Mouse (Mus musculus): Measurements from ENCODE around the gene Hspa1l. TPM values are rescaled to one million over a fixed set of nuclear protein-coding genes. Genes with fewer than 3 reads are reported as not detected.

Hspa1l gene
- polyA plus RNA-seq, 1 experiment from 2014 or later, result 1.4 TPM

DNA sequence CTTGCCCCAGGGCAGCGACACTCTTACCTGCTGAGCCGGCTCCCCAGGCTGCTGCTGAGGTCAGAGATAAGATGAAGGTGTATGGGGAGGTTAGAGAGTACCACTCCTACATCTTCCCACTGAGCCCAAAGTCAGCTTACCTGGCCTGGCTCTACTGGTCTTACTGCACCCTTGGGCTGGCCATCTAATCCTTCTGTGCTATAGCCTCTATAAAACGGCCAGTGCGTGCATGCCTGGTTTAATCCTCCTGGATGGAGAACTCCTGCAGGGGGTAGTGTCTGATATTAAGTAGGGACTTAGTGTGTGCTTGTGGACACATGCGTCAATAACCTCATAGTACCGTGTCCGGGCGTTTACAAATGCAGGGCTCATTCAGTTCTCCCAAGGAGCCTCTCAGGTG is 48.0 kb downstream of the Hspa1l start:
- H3K9me3 ChIP-seq (replicated peaks; ENCODE audit: control insufficient read depth, low read length), result no peaks in the 10 kb centered on the region
- ATAC-seq, result no peak
- no peak for DNase-seq (ENCODE audit: low spot score)
- H3K27ac ChIP-seq (ENCODE audit: low read depth, low read length), result no peak overlapping the region
- H3K4me1 ChIP-seq (ENCODE audit: control insufficient read depth, insufficient read depth, low read length), result peaks cover 4% of the 10 kb centered on the region; the same call in 1 of the 2 replicates
- H3K9ac ChIP-seq (ENCODE audit: low read length), result no peak overlapping the region
- peaks cover 18% of the 10 kb centered on the region for H3K36me3 ChIP-seq (ENCODE audit: control insufficient read depth, insufficient read depth, low read length)
- no peaks in the 10 kb centered on the region for H3K27me3 ChIP-seq (replicated peaks; ENCODE audit: control insufficient read depth, insufficient read depth, low read length)
- no peak overlapping the region for H3K4me3 ChIP-seq (ENCODE audit: low read depth, low read length)
- 79% methylated on average over 8 of the region's 8 CpGs for WGBS
- H3K4me2 ChIP-seq (ENCODE audit: low read length), result no peak overlapping the region

GRCm38 (mm10) chr17:35021163-35021808 is 48.8 kb downstream of the Hspa1l start:
- Histone ChIP-seq H3K27me3 (replicated peaks; ENCODE audit: control insufficient read depth, insufficient read depth, low read length) (no peaks in the 10 kb centered on the region), H3K27ac (ENCODE audit: low read depth, low read length) (no peak overlapping the region), H3K4me3 (ENCODE audit: low read depth, low read length) (no peak overlapping the region), H3K9me3 (replicated peaks; ENCODE audit: control insufficient read depth, low read length) (no peaks in the 10 kb centered on the region), H3K36me3 (ENCODE audit: control insufficient read depth, insufficient read depth, low read length) (peaks cover 11% of the 10 kb centered on the region), H3K4me2 (ENCODE audit: low read length) (0 out of 2 replicates have a peak overlapping the region, but pooled peaks have one; percentile 5), H3K4me1 (ENCODE audit: control insufficient read depth, insufficient read depth, low read length) (peaks cover 7% of the 10 kb centered on the region), H3K9ac (ENCODE audit: low read length) (no peak overlapping the region; the same call in 1 of the 2 replicates)
- 6% methylated on average over 17 of the region's 17 CpGs for WGBS
- DNase-seq (ENCODE audit: low spot score) (peak; percentile 81), ATAC-seq (peak; percentile 72)

GRCm38 (mm10) chr17:35021842-35022477 is 49.5 kb downstream of the Hspa1l start:
- Histone ChIP-seq H3K9me3 (replicated peaks; ENCODE audit: control insufficient read depth, low read length) (no peaks in the 10 kb centered on the region), H3K4me3 (ENCODE audit: low read depth, low read length) (no peak overlapping the region), H3K27ac (ENCODE audit: low read depth, low read length) (no peak overlapping the region), H3K4me2 (ENCODE audit: low read length) (0 out of 2 replicates have a peak overlapping the region, but pooled peaks have one; percentile 5), H3K27me3 (replicated peaks; ENCODE audit: control insufficient read depth, insufficient read depth, low read length) (no peaks in the 10 kb centered on the region), H3K4me1 (ENCODE audit: control insufficient read depth, insufficient read depth, low read length) (peaks cover 7% of the 10 kb centered on the region), H3K9ac (ENCODE audit: low read length) (no peak overlapping the region; the same call in 1 of the 2 replicates), H3K36me3 (ENCODE audit: control insufficient read depth, insufficient read depth, low read length) (peaks cover 5% of the 10 kb centered on the region; the same call in 1 of the 2 replicates)
- 60% methylated on average over 6 of the region's 6 CpGs for WGBS
- DNase-seq (ENCODE audit: low spot score) (no peak), ATAC-seq (no peak)

GRCm38 (mm10) chr17:35022541-35023060 is 50.1 kb downstream of the Hspa1l start:
- no peak for ATAC-seq
- H3K4me1 ChIP-seq (ENCODE audit: control insufficient read depth, insufficient read depth, low read length), result peaks cover 11% of the 10 kb centered on the region
- no peak overlapping the region for H3K27ac ChIP-seq (ENCODE audit: low read depth, low read length)
- no peak overlapping the region for H3K4me3 ChIP-seq (ENCODE audit: low read depth, low read length)
- no peak for DNase-seq (ENCODE audit: low spot score)
- H3K9me3 ChIP-seq (replicated peaks; ENCODE audit: control insufficient read depth, low read length), result no peaks in the 10 kb centered on the region
- no peaks in the 10 kb centered on the region for H3K36me3 ChIP-seq (ENCODE audit: control insufficient read depth, insufficient read depth, low read length)
- 94% methylated on average over 8 of the region's 8 CpGs for WGBS
- H3K27me3 ChIP-seq (replicated peaks; ENCODE audit: control insufficient read depth, insufficient read depth, low read length), result no peaks in the 10 kb centered on the region
- H3K4me2 ChIP-seq (ENCODE audit: low read length), result no peak overlapping the region
- no peak overlapping the region for H3K9ac ChIP-seq (ENCODE audit: low read length)

GRCm38 (mm10) chr17:35023221-35023620 is 50.7 kb downstream of the Hspa1l start:
- Histone ChIP-seq H3K4me3 (ENCODE audit: low read depth, low read length) (no peak overlapping the region), H3K4me1 (ENCODE audit: control insufficient read depth, insufficient read depth, low read length) (peaks cover 14% of the 10 kb centered on the region), H3K9ac (ENCODE audit: low read length) (no peak overlapping the region), H3K4me2 (ENCODE audit: low read length) (no peak overlapping the region), H3K27me3 (replicated peaks; ENCODE audit: control insufficient read depth, insufficient read depth, low read length) (no peaks in the 10 kb centered on the region), H3K36me3 (ENCODE audit: control insufficient read depth, insufficient read depth, low read length) (no peaks in the 10 kb centered on the region), H3K27ac (ENCODE audit: low read depth, low read length) (no peak overlapping the region), H3K9me3 (replicated peaks; ENCODE audit: control insufficient read depth, low read length) (no peaks in the 10 kb centered on the region)
- no peak for ATAC-seq
- DNase-seq (ENCODE audit: low spot score), result no peak
- whole genome bisulfite sequencing, result 86% methylated on average over 5 of the region's 5 CpGs

GRCm38 (mm10) chr17:35023756-35024155 is 51.3 kb downstream of the Hspa1l start:
- 88% methylated on average over 4 of the region's 4 CpGs for WGBS
- Histone ChIP-seq H3K36me3 (ENCODE audit: control insufficient read depth, insufficient read depth, low read length) (no peaks in the 10 kb centered on the region), H3K27me3 (replicated peaks; ENCODE audit: control insufficient read depth, insufficient read depth, low read length) (no peaks in the 10 kb centered on the region), H3K4me1 (ENCODE audit: control insufficient read depth, insufficient read depth, low read length) (peaks cover 14% of the 10 kb centered on the region), H3K9ac (ENCODE audit: low read length) (no peak overlapping the region), H3K9me3 (replicated peaks; ENCODE audit: control insufficient read depth, low read length) (no peaks in the 10 kb centered on the region), H3K27ac (ENCODE audit: low read depth, low read length) (no peak overlapping the region), H3K4me2 (ENCODE audit: low read length) (no peak overlapping the region), H3K4me3 (ENCODE audit: low read depth, low read length) (no peak overlapping the region)
- DNase-seq (ENCODE audit: low spot score) (no peak), ATAC-seq (no peak)

DNA sequence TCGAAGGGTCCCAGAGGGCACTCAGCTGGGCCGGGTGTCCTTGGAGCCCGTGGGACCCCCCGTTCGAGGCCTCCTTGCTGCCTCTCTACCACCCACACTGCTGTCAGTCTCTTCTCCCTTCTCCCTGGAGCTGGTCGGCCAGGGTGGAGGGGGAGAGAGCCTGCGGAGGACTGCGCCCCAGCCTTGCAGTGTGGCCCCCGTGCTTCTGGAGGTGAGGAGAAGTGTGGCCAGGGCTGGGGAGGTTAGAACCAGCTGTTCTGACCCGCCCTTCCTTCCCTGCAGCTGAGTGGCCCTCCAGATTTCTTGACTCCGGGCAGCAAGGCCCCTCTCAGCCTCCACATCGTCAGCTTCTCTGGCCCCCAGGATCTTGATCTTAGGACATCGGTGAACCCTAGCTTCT is 51.8 kb downstream of the Hspa1l start:
- 79% methylated on average over 13 of the region's 13 CpGs for WGBS
- Histone ChIP-seq H3K9me3 (replicated peaks; ENCODE audit: control insufficient read depth, low read length) (no peaks in the 10 kb centered on the region), H3K27me3 (replicated peaks; ENCODE audit: control insufficient read depth, insufficient read depth, low read length) (no peaks in the 10 kb centered on the region), H3K4me2 (ENCODE audit: low read length) (no peak overlapping the region), H3K36me3 (ENCODE audit: control insufficient read depth, insufficient read depth, low read length) (no peaks in the 10 kb centered on the region), H3K4me3 (ENCODE audit: low read depth, low read length) (no peak overlapping the region), H3K4me1 (ENCODE audit: control insufficient read depth, insufficient read depth, low read length) (peaks cover 14% of the 10 kb centered on the region), H3K9ac (ENCODE audit: low read length) (no peak overlapping the region), H3K27ac (ENCODE audit: low read depth, low read length) (no peak overlapping the region)
- DNase-seq (ENCODE audit: low spot score) (no peak), ATAC-seq (no peak)

DNA sequence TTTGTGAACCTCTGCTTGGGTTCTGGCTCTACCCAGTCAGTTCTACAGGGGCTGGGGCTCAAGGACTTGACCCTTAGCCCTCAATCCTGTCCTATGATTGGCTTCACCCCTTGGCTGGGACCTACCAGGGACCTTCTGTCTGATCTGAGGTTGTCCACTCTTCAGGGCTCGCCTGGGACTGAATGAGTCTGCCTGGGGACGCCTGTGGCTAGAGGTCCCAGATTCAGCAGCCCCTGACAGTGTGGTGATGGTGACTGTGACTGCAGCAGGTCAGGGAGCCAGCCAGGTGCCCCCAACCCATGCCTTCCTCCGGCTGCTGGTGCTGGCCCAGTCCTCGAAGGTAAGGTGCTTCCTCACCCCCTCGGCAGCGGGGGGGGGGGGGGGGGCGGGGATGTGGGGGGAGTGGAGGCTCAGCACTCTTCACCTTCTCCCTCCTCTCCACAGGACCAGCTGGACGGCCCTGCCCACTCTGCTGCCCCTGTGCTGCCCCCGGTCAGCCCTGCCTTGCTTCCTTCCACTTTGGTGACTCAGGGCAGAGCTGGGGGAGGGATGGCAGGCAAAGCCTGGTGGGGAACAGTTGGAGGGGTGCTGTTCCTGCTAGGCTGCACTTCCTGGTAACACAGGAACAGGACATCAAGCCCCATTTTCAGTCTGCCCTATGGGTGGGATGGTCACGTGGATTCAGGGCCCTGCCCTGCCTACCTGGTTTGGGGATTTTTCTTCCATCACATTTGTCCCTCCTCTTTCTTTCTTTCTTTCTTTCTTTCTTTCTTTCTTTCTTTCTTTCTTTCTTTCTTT is 52.4 kb downstream of the Hspa1l start:
- H3K36me3 ChIP-seq (ENCODE audit: control insufficient read depth, insufficient read depth, low read length), result no peaks in the 10 kb centered on the region
- H3K4me2 ChIP-seq (ENCODE audit: low read length), result no peak overlapping the region
- peaks cover 14% of the 10 kb centered on the region for H3K4me1 ChIP-seq (ENCODE audit: control insufficient read depth, insufficient read depth, low read length)
- no peaks in the 10 kb centered on the region for H3K27me3 ChIP-seq (replicated peaks; ENCODE audit: control insufficient read depth, insufficient read depth, low read length)
- no peak overlapping the region for H3K9ac ChIP-seq (ENCODE audit: low read length)
- no peak for ATAC-seq
- DNase-seq (ENCODE audit: low spot score), result no peak
- no peaks in the 10 kb centered on the region for H3K9me3 ChIP-seq (replicated peaks; ENCODE audit: control insufficient read depth, low read length)
- H3K27ac ChIP-seq (ENCODE audit: low read depth, low read length), result no peak overlapping the region
- no peak overlapping the region for H3K4me3 ChIP-seq (ENCODE audit: low read depth, low read length)
- 72% methylated on average over 7 of the region's 10 CpGs for WGBS

Measured in forebrain, embryonic 14.5 days (tissue).